Mouse (Mus musculus): ENCODE measurements around the gene 1500011B03Rik. TPM values are rescaled to one million over a fixed set of nuclear protein-coding genes. Genes with fewer than 3 reads are reported as not detected.
A peak's percentile ranks its signal among the peaks of the same experiment; 100 is the strongest.

Gene 1500011B03Rik
- polyA plus RNA-seq, 1 experiment, result 11.0 TPM

DNA sequence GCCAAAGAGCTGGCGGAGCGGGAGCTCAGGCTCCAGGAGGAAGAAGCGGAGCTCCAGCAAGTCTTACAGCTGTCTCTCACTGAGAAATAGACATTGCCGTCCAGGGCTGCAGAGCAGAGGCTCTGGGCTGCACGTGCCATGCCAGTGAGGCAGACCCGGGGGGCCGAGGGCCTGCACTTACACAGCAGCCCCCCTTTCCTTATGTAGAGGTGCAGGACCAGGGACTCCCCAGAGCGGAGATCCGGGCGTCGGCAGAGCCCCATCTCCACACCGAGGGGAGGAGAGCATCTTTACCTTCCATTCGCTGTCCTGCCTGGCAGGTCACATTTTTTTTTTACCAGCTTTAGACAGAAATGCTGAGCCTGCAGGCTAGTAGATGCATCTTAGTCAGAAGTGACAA is 18.9 kb downstream of the 1500011B03Rik start:
- H3K27me3 ChIP-seq (ENCODE audit: control insufficient read depth, insufficient read depth, low read length), result no peaks in the 10 kb centered on the region
- no peak overlapping the region for H3K27ac ChIP-seq (ENCODE audit: insufficient read depth, low read depth, low read length)
- H3K4me3 ChIP-seq (ENCODE audit: low read depth, low read length), result no peak overlapping the region
- H3K36me3 ChIP-seq (ENCODE audit: control insufficient read depth, insufficient read depth, low read length), result peaks cover 61% of the 10 kb centered on the region
- no peaks in the 10 kb centered on the region for H3K4me1 ChIP-seq (ENCODE audit: control insufficient read depth, insufficient read depth, insufficient read length, low read length)
- 92% methylated on average over 13 of the region's 13 CpGs for WGBS
- TF ChIP-seq CTCF (IDR thresholded peaks at IDR 0.05; ENCODE audit: extremely low read depth, insufficient read length, insufficient replicate concordance, low read depth, low read length), result no peak
- TF ChIP-seq POLR2A (IDR thresholded peaks at IDR 0.05; ENCODE audit: low read depth, low read length), result no peak

DNA sequence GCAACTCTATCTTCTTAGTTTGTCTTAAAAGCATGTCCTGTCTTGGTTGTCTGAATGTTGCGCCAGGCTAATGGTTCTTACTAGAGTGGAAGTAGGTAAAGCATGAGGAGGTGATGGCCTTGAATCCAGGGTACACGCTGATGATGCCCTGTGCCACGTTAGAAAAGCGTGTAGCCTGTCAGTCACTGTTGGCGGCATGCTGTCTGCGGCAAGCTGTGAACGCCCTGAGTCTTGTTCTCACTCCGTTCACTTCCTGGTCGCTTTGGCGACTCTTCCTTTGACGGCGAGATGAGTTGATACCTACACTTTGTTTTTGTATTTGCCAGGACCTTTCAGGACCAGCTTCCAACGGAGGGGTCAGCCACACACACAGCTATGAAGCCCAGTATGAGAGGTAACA is 20.0 kb downstream of the 1500011B03Rik start:
- WGBS, result 91% methylated on average over 13 of the region's 13 CpGs
- H3K4me3 ChIP-seq (ENCODE audit: low read depth, low read length), result no peak overlapping the region
- H3K27ac ChIP-seq (ENCODE audit: insufficient read depth, low read depth, low read length), result no peak overlapping the region
- H3K36me3 ChIP-seq (ENCODE audit: control insufficient read depth, insufficient read depth, low read length), result peaks cover 67% of the 10 kb centered on the region
- no peaks in the 10 kb centered on the region for H3K27me3 ChIP-seq (ENCODE audit: control insufficient read depth, insufficient read depth, low read length)
- no peaks in the 10 kb centered on the region for H3K4me1 ChIP-seq (ENCODE audit: control insufficient read depth, insufficient read depth, insufficient read length, low read length)
- TF ChIP-seq CTCF (IDR thresholded peaks at IDR 0.05; ENCODE audit: extremely low read depth, insufficient read length, insufficient replicate concordance, low read depth, low read length) (no peak), POLR2A (IDR thresholded peaks at IDR 0.05; ENCODE audit: low read depth, low read length) (no peak)

DNA sequence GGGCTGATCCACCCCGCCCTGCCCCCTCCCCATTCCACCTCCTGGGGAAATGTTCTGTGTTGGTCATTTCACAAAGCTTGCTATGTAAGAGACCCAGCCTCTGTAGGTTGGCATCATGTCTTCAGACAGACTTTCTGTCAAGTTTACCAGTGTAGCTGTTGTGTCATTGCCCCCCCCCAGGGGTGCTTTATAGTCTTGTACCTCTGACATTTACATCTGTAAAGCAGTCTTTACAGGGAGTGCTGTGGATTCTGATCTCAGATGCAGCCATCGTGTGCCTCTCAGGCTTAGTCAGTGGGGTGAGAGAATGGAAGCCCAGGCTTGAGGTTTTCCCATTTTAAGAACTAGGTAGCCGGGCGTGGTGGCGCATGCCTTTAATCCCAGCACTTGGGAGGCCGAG is 21.4 kb downstream of the 1500011B03Rik start:
- Histone ChIP-seq H3K4me3 (ENCODE audit: low read depth, low read length) (no peak overlapping the region), H3K4me1 (ENCODE audit: control insufficient read depth, insufficient read depth, insufficient read length, low read length) (no peaks in the 10 kb centered on the region), H3K36me3 (ENCODE audit: control insufficient read depth, insufficient read depth, low read length) (peaks cover 80% of the 10 kb centered on the region), H3K27ac (ENCODE audit: insufficient read depth, low read depth, low read length) (no peak overlapping the region), H3K27me3 (ENCODE audit: control insufficient read depth, insufficient read depth, low read length) (no peaks in the 10 kb centered on the region)
- 98% methylated on average over 6 of the region's 6 CpGs for WGBS
- TF ChIP-seq POLR2A (IDR thresholded peaks at IDR 0.05; ENCODE audit: low read depth, low read length), result no peak

DNA sequence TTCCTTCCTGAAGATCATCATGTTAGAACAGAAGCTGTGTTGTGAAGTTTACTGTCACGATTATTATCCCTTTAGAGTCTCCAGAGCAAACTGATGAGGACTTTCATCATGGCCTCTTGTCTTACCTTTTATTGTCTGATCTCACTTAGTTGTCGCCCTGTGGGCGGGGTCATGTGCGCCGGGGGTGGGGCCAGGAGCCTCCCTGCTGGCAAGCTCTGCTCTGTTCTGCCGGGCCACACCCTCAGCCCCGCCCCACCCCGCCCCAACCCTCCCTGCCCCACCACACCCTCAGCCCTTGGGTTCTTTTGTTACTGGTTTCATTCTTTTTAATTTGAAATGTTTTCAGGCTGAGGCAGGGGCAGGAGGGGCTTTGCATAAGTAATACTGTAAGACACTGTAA is 22.2 kb downstream of the 1500011B03Rik start:
- 21% methylated on average over 8 of the region's 8 CpGs for WGBS
- Histone ChIP-seq H3K27ac (ENCODE audit: insufficient read depth, low read depth, low read length) (no peak overlapping the region), H3K4me1 (ENCODE audit: control insufficient read depth, insufficient read depth, insufficient read length, low read length) (no peaks in the 10 kb centered on the region), H3K27me3 (ENCODE audit: control insufficient read depth, insufficient read depth, low read length) (no peaks in the 10 kb centered on the region), H3K36me3 (ENCODE audit: control insufficient read depth, insufficient read depth, low read length) (peaks cover 87% of the 10 kb centered on the region), H3K4me3 (ENCODE audit: low read depth, low read length) (no peak overlapping the region)
- TF ChIP-seq CTCF (IDR thresholded peaks at IDR 0.05; ENCODE audit: extremely low read depth, insufficient read length, insufficient replicate concordance, low read depth, low read length), result no peak
- no peak for TF ChIP-seq POLR2A (IDR thresholded peaks at IDR 0.05; ENCODE audit: low read depth, low read length)

DNA sequence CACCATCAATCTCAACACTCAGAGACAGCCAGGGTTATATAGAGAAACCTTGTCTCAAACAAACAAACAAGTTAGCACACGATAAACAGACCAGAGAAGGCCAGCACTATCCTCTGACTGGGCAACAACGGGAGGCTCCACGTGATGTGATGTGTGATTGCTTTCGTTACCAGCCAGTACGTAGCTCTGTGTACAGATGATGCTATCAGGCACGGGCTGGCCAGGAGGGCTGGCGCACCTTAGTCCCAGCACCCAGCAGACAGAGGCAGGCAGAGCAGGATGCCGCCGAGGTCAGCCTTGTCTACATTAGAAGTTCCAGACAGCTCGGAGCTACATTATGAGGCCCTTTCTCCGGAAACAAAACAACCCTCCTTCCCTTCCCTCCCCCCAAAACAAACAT is 23.4 kb downstream of the 1500011B03Rik start:
- no peaks in the 10 kb centered on the region for H3K27me3 ChIP-seq (ENCODE audit: control insufficient read depth, insufficient read depth, low read length)
- WGBS, result 87% methylated on average over 11 of the region's 11 CpGs
- H3K4me1 ChIP-seq (ENCODE audit: control insufficient read depth, insufficient read depth, insufficient read length, low read length), result no peaks in the 10 kb centered on the region
- H3K36me3 ChIP-seq (ENCODE audit: control insufficient read depth, insufficient read depth, low read length), result peaks cover 88% of the 10 kb centered on the region
- no peak overlapping the region for H3K27ac ChIP-seq (ENCODE audit: insufficient read depth, low read depth, low read length)
- TF ChIP-seq POLR2A (IDR thresholded peaks at IDR 0.05; ENCODE audit: low read depth, low read length), result no peak
- no peak overlapping the region for H3K4me3 ChIP-seq (ENCODE audit: low read depth, low read length)

DNA sequence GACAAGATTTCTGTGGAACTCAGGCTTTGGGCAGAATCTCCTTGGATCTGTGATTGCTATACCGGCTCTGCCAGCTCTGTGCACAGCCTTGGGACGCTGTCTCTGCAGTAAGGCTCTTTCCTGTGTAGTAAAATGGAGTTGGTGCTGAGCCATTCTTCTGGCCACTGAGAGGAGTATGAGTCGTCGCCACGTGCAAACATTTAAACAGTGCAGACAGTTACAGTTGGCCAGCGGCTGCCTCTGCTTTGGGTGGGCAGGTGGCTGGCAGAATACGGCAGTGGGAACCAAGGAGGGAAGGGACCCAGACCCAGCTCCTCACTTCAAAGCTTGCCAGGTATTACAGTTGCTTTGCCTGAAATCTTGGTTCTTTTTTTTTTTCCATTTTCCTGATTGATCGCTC is 26.0 kb downstream of the 1500011B03Rik start:
- Histone ChIP-seq H3K36me3 (ENCODE audit: control insufficient read depth, insufficient read depth, low read length) (peaks cover 84% of the 10 kb centered on the region), H3K4me1 (ENCODE audit: control insufficient read depth, insufficient read depth, insufficient read length, low read length) (no peaks in the 10 kb centered on the region; the same call in 1 of the 2 replicates), H3K27ac (ENCODE audit: insufficient read depth, low read depth, low read length) (no peak overlapping the region), H3K4me3 (ENCODE audit: low read depth, low read length) (no peak overlapping the region), H3K27me3 (ENCODE audit: control insufficient read depth, insufficient read depth, low read length) (no peaks in the 10 kb centered on the region)
- no peak for TF ChIP-seq CTCF (IDR thresholded peaks at IDR 0.05; ENCODE audit: extremely low read depth, insufficient read length, insufficient replicate concordance, low read depth, low read length)
- TF ChIP-seq POLR2A (IDR thresholded peaks at IDR 0.05; ENCODE audit: low read depth, low read length), result no peak
- 90% methylated on average over 8 of the region's 8 CpGs for WGBS

DNA sequence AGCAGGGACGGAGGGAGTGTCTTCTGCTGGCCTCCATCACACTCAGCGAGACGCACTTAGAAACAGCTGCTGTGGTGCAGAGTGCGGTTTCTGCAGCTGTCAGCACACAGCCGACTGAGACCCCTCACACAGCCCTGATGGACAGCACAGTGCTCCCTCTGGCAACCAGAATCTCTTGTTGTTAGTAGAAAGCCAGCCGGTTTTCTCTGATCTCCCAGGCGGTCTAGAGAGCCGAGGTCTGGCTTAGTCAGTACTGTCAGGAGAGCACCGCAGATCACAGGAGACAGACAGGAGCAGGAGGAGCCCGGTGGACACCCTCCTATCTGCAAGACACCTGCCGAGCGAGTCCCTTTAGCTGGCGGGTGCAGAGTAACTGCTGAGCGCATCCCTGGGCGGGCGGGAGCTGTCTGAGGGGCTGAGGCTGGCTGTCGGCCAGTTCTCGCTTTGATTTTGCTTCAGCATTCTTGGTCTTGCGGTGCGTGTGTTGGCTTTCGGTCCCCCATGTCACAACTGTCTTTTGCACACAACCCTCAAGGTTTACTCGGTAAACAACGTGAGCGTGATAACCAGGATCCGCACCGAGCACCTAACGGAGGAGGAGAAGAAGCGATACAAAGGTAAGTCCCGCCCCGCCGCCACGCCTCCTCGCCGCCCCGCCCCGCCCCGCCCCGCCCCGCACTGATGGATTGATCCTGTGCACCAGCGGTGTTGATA is 26.8 kb downstream of the 1500011B03Rik start:
- Histone ChIP-seq H3K27me3 (ENCODE audit: control insufficient read depth, insufficient read depth, low read length) (no peaks in the 10 kb centered on the region), H3K36me3 (ENCODE audit: control insufficient read depth, insufficient read depth, low read length) (peaks cover 85% of the 10 kb centered on the region), H3K4me1 (ENCODE audit: control insufficient read depth, insufficient read depth, insufficient read length, low read length) (no peaks in the 10 kb centered on the region; the same call in 1 of the 2 replicates), H3K27ac (ENCODE audit: insufficient read depth, low read depth, low read length) (no peak overlapping the region), H3K4me3 (ENCODE audit: low read depth, low read length) (peak overlapping the region; percentile 29)
- WGBS, result 66% methylated on average over 40 of the region's 40 CpGs
- no peak for TF ChIP-seq CTCF (IDR thresholded peaks at IDR 0.05; ENCODE audit: extremely low read depth, insufficient read length, insufficient replicate concordance, low read depth, low read length)
- TF ChIP-seq POLR2A (IDR thresholded peaks at IDR 0.05; ENCODE audit: low read depth, low read length), result no peak
